Mouse (Mus musculus) T-cell, adult 66 days (primary cell): ENCODE measurements around the gene Rmnd5b. TPM values are rescaled to one million over a fixed set of nuclear protein-coding genes. Genes with fewer than 3 reads are reported as not detected.

Experiments used
- total RNA-seq, 2 experiments: library from RNA; stranded (reverse); gene quantifications; 3 replicates in 1 of 2; 4 replicates in 1 of 2; pipeline ENCODE4 v1.2.4; 2023

Gene Rmnd5b
- total RNA-seq = 10 to 100 TPM; 57.2 to 69.0 TPM

GRCm38 (mm10) chr11:51635525-51636322, at the start of gene Rmnd5b:
Rmnd5b (minus strand) TSS chr11:51635896.

DNA sequence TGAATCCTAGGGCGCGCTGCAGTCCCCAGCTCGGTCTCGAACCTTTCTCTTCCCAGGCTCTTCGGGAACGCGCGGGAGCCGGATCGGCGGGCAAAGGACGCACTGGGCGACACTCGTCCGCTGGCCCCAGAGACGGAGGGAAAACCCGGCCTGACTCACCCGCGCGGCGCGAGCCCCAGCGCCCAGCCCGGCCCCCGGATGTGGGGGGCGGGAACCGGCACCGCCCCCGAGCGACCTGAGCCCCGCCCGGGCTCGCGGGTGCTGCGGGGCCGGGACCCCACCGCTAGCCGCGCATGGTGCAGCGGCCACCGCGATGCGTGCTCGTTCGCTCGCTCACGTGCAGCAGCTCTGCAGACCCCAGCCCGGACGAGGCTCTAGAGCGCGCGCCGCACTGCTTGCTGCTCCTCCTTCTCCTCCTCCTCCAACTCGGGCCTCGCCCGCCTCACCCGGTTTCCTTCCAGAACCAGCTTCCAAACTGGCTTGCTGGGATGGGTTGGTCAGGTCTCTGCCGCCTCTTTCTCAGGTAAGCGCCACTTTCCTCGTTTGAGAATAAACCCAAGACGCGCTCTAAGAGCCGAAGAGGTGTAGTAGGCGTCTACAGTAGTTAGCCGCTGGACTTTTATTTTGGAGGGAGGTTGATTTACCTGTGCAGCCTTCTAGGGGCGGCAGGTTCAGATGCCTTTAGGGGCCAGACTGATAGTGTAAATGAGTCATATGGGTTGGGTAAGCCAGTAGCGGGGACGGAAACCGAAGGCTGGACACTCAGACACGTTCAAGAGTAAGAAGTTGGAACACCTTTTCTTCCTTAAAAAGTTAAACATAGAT, 15.2 kb upstream of the Rmnd5b start, which contains the start of the genes N4bp3 and D930048N14Rik:
TSS of gene N4bp3 (minus strand) at position 152 of the 825 bp plus-strand sequence.
TSS of gene D930048N14Rik (plus strand) at position 264 of the 825 bp plus-strand sequence.

DNA sequence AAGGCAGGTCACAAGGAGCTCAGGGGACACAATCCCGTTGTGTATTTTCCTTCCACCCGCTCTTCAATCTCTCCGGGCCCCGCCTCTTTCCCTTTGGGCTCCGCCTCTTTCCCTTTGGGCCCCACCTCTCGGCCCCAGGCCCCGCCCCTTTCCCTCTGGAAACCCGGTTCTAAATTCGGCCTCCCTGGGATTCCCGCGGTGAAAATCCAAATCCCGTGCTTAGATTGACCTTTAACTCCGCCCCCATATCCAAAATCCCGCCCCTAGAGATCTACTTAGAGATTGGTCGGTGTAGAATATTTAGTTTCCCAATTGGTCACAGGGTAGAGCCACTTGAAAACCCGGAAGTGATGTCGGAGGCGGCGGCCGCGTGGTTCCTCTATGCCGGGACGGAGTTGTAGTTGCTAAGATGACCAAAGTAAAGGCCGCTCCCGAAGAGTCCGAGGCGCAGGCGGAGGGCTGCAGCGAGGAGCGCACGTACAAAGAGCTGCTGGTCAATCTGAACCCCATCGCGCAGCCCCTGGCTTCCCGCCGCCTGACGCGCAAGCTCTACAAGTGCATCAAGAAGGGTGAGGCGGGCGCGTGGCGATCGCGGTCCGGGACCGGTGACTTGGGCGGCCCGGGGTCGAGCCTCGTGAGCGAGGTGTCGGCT, 16.2 kb downstream of the Rmnd5b start, which contains the start of gene Nhp2:
TSS of gene Nhp2 (plus strand) at position 327 of the 652 bp plus-strand sequence.

GRCm38 (mm10) chr11:51606447-51607095, 29.1 kb downstream of the Rmnd5b start, which contains the start of gene Hnrnpab:
Hnrnpab (minus strand) TSS chr11:51606847.

GRCm38 (mm10) chr11:51584431-51585248, 51.1 kb downstream of the Rmnd5b start, which contains the start of gene Phykpl:
Phykpl (plus strand) TSS chr11:51584757.

Other genes starting within 250 kb of the Rmnd5b start
- 10 to 100 TPM in 1 of 2 experiments, 1 to 10 TPM in 1; 9.7 to 10.7 TPM for gene Phykpl, start 51.1 kb downstream of the Rmnd5b start, total RNA-seq
- 100 to 1,000 TPM; 267 to 268 TPM for gene Hnrnpab, start 29.0 kb downstream of the Rmnd5b start, total RNA-seq
- 10 to 100 TPM; 56.3 to 62.5 TPM for gene Nhp2, start 16.2 kb downstream of the Rmnd5b start, total RNA-seq
- gene N4bp3, start 14.9 kb upstream of the Rmnd5b start, total RNA-seq = 1 to 10 TPM; 7.7 to 9.2 TPM
- gene D930048N14Rik, start 15.1 kb upstream of the Rmnd5b start, total RNA-seq = 1 to 10 TPM; 2.1 to 2.2 TPM
- 1 to 10 TPM; 4.2 to 6.2 TPM for gene 0610009B22Rik, start 53.0 kb upstream of the Rmnd5b start, total RNA-seq
- 10 to 100 TPM; 51.7 to 57.2 TPM for gene Sec24a, start 127.7 kb upstream of the Rmnd5b start, total RNA-seq
- gene Sar1b, start 127.8 kb upstream of the Rmnd5b start, total RNA-seq = 10 to 100 TPM; 32.1 to 36.7 TPM
- 10 to 100 TPM; 72.6 to 74.2 TPM for gene Jade2, start 221.8 kb upstream of the Rmnd5b start, total RNA-seq